Mouse (Mus musculus) embryonic fibroblast, embryonic 13.5 days (primary cell): ENCODE results near the gene Prrt2. TPM values are rescaled to one million over a fixed set of nuclear protein-coding genes. Genes with fewer than 3 reads are reported as not detected.

Source experiments
- H3K27ac ChIP-seq: 2 replicates; pipeline ENCODE4 v1.5.1; 2012; ENCODE audit warnings: low read length, control low read depth, inconsistent platforms; ENCODE audit not compliant: insufficient read depth
- H3K4me1 ChIP-seq: 2 replicates; pipeline ENCODE4 v1.6.1; 2011; ENCODE audit warnings: low read length; ENCODE audit not compliant: control insufficient read depth, insufficient read depth
- H3K4me3 ChIP-seq: 2 replicates; pipeline ENCODE4 v1.5.1; 2011; ENCODE audit warnings: mild to moderate bottlenecking, control low read depth, low read length; ENCODE audit not compliant: insufficient read depth
- CTCF ChIP-seq: IDR thresholded peaks from 2 replicates; pipeline ENCODE4 v1.5.1; 2011; ENCODE audit warnings: mild to moderate bottlenecking, control low read depth, low read length, moderate library complexity, borderline replicate concordance; ENCODE audit not compliant: insufficient read depth
- POLR2A ChIP-seq: IDR thresholded peaks from 2 replicates; pipeline ENCODE4 v1.6.1; 2011; ENCODE audit warnings: low read depth, mild to moderate bottlenecking, control low read depth, low read length, moderate library complexity
- polyA plus RNA-seq: library from polyadenylated mRNA; stranded (reverse); fragments of >200 nt; gene quantifications from 2 replicates; pipeline ENCODE4 v1.2.4, GENCODE M21; 2011; ENCODE audit warnings: low read depth; ENCODE audit not compliant: missing spikeins, insufficient read length

The Prrt2 gene
- polyA plus RNA-seq, 1 experiment = 15.3 TPM

DNA sequence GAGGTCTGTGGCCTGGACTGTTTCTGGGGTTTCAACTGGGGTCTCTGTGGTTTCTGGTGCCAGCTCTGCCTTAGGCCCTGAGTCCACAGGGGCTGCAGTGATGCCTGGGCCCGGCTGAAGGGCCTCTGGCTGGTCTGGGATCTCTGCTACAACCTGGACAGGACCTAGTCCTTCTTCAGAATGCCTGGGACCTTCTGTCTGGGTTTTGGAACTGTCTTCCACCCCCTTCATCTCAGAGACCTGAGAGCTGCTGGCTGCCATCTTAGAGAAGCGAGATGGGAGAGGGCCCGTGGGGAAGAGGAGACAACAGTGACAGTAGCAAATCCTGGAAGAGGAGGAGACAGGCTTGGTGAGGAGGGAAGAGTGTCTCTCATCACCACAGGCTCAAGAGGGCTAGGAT is 980 bp downstream of the Prrt2 start:
- Histone ChIP-seq H3K4me1 (peaks cover 8% of the 10 kb centered on the region; the same call in 1 of the 2 replicates), H3K4me3 (peak overlapping the region; percentile 29), H3K27ac (no peak overlapping the region)
- no peak for TF ChIP-seq POLR2A
- TF ChIP-seq CTCF = no peak

DNA sequence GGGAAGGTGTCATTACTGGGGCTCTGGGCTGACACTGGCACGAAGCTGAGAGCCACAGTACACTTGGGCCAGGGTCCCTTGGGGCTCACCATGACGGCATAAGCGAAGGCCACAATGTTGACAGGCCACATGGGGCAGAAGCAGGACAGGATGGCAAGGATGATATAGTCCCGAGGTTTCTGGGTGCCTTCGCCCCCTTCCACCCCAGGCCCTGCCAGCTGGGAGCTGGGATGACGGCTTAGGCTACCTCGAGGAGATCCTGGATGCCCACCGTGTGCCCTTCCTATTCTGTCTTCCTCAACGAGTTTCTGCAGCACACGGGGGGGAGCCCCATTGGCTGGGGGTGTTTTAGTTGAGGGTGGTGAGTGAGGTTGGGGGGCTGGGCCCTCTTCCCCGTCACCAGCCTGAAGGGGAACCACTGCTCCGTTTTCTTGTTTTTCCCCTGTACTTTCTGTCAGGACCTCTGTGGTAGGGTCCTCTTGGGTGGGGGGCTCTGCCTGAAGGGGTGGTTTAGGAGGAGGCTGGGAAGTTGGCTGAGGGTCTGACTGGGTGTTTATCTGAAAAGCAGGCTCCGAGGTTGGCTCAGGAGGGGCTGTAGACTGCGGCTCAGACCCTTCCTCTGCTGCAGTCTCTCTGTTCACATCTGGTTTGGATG is 1.6 kb downstream of the Prrt2 start:
- Histone ChIP-seq H3K27ac (no peak overlapping the region), H3K4me1 (peaks cover 8% of the 10 kb centered on the region; the same call in 1 of the 2 replicates), H3K4me3 (no peak overlapping the region)
- no peak for TF ChIP-seq POLR2A
- no peak for TF ChIP-seq CTCF

DNA sequence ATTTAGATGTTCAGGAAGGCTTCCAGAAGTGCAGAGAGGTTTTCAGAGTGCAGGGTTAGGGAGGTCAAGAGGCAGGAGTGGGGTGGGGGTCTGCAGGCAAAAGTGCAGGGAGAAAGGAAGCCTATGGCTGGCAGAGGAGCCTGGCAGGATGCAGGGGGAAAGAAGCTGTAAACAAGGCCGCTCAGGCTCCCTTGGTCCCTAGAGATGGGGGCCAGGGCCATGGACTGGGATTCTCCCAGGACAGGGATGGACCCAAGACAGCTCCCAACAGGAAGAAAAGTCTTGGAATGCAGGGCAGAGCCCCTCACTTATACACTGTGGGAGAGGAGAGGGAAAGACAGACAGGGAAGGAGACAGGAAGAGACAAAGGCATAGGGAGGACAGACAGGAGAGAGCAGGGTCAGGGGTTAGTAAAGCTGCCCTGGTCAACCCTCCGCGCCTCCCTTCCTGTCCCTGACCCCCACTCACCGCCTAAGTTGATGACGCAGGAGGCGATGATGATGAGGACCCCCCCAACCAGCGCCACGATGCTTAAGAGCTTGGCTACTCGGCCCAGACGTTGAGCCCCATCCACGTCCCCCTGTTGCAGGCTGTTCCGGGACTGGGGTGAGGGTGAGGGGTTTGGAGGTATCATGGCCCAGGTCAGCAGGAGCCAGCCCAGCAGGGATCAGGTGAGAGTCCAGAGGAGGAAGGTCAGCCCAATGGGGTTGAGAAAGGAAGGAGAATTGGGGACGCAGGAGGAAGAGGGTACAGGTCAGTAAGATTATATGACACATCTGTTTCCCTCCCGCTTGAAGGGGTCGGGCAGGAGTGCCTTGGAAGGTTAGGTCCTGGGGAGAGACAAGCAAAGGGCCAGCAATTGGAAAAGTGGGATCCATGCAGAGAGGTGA is 2.4 kb downstream of the Prrt2 start:
- no peak for TF ChIP-seq CTCF
- no peak for TF ChIP-seq POLR2A
- no peak overlapping the region for H3K27ac ChIP-seq
- H3K4me1 ChIP-seq = peaks cover 7% of the 10 kb centered on the region; the same call in 1 of the 2 replicates
- H3K4me3 ChIP-seq = no peak overlapping the region

DNA sequence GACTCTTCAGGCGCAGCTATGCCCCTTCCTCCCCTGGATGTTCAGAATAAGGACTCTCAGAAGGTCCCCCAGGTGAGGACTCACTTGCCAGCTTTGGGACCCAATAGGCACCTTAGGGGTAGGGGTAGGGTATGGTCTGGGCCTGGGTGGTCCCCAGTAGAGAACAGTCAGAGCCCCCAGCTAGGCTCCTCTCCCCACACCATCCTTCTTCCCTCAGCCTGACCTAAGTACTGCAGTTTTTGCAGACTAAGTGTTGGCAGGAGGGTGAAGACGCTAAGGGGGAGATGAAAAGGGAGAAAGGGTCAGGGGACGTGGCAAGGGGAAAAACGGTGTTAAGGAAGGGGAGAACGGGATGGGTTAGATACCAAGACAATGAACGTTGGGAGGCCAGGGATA is 3.1 kb downstream of the Prrt2 start:
- H3K4me1 ChIP-seq = peaks cover 6% of the 10 kb centered on the region; the same call in 1 of the 2 replicates
- no peak for TF ChIP-seq POLR2A
- TF ChIP-seq CTCF = no peak
- no peak overlapping the region for H3K27ac ChIP-seq
- no peak overlapping the region for H3K4me3 ChIP-seq

DNA sequence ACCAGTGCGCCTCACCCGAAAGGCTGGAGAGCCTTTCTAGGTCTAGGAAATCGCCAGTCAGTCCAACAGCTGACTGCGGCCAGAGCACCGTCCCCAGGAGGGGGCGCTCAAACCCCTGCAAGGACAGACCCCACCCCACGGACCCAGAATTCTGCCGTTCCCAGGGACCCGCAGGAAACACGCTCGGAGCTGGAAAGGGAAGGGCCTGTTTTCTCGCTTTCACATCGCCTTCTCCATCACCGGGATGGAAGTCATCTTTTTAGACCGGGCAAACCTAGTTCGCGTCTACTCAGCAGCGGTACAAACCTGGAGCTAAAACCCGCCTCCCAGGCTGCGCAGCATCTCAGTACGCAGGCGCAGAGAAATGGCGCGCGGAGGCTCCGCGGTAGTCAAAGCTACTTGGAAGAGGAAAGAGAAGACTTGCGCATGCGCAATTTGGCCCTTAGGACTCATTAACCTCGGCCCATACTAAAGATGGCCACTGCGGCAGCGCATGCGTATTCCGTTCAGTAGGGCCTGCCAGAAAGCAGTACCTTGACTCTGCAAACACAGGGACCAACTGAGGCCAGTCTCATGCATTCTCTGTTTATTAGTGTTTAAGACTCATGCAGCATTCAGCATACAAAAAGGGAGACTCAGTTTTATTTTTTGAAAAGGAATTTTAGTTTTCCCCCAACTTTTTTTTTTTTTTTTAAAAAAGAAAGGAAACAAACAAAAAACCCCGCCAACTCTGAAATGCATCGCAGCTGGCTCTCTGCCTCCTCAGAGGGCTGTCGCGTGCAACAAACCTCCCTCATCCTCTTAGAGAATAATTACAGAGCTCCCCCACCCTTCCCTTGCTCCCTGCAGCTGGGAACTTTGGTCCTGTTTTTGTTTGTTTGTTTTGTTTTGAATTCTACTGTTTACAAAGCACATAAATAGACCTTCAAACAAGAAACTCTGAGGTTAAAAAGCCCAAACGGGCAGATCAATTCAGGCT is 3.8 kb downstream of the Prrt2 start, which contains the start of gene Pagr1a:
Pagr1a (minus strand) TSS at position 382 of the 979 bp plus-strand sequence.
- TF ChIP-seq POLR2A (peak; percentile 76), CTCF (peak; percentile 55; the same call in 1 of the 2 replicates)
- Histone ChIP-seq H3K4me3 (peak within 1 kb of the TSS; percentile 73), H3K27ac (peak within 1 kb of the TSS; percentile 85), H3K4me1 (peaks cover 8% of the 10 kb centered on the region)

DNA sequence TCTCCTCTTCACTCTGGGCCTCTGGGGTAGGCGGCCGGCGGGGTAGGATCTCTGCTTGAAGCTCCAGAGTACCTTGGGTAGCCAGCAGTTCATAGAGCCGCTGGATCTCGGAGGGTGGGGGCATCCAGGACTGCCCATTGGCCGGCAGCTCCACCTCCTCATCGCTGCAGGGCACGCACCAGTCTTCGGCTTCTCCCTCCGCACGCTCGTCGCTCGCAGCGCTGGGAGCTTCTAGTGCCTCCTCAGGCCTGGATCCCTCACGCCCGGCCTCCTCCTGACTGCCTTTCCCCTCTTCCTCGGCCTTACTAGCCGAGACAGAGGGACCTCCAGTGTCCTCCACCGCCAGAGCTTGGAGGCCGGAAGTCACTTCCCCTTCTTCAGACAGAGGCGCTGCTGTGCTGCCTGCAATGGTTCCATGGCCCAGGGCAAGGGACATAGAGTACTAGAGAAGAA is 4.5 kb downstream of the Prrt2 start:
- Histone ChIP-seq H3K27ac (peak overlapping the region; percentile 85), H3K4me3 (peak overlapping the region; percentile 73), H3K4me1 (peaks cover 2% of the 10 kb centered on the region; the same call in 1 of the 2 replicates)
- TF ChIP-seq CTCF = no peak
- peak; percentile 87; the same call in 1 of the 2 replicates for TF ChIP-seq POLR2A

DNA sequence TGATC is 4.7 kb downstream of the Prrt2 start, which contains the start of gene Pagr1b:
Pagr1b (minus strand) TSS at position 4 of the 5 bp plus-strand sequence.
- Histone ChIP-seq H3K4me3 (peak within 1 kb of the TSS; percentile 73), H3K27ac (peak within 1 kb of the TSS; percentile 85), H3K4me1 (peaks cover 2% of the 10 kb centered on the region; the same call in 1 of the 2 replicates)
- no peak for TF ChIP-seq CTCF
- TF ChIP-seq POLR2A = no peak

DNA sequence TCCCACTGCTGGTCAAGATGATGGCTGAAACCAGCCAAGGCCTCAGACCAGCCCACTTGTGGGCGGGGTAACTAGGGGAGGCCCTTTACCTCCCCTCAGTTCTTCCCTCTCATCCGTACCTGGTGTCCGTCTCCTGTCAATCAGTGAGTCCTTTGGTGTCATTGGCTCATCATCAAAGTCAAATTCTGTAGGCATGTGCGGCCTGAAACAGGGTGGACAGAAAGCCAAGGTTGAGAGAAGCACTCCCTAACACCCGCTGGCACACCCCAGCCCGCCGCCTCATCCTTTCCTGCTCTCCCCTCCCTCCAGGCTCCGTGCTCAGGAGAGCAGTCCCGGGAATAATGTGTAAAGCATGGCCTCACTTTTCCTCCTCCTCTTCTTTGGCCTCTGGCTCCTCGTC is 4.9 kb downstream of the Prrt2 start:
- H3K4me3 ChIP-seq = peak overlapping the region; percentile 73
- H3K27ac ChIP-seq = peak overlapping the region; percentile 85
- peaks cover 2% of the 10 kb centered on the region; the same call in 1 of the 2 replicates for H3K4me1 ChIP-seq
- TF ChIP-seq CTCF (no peak), POLR2A (no peak; the same call in 1 of the 2 replicates)

DNA sequence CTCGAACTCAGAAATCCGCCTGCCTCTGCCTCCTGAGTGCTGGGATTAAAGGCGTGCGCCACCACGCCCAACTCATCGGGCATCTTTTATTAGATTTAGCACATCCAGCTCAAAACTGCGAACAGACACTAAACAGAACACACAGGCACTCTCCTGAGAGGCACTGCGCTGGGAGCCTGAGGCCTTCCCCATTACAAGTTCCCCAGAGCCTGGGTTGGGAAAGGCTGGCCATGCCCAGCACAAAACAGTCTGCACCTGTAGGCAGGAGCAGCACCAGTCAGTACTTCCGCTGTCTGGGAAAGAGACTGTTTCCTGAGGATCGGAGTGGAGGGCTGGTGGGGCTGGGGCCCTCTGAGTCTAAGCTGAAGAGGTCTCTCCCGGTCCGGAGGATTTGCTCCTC is 6.0 kb downstream of the Prrt2 start:
- Histone ChIP-seq H3K27ac (no peak overlapping the region), H3K4me1 (peaks cover 2% of the 10 kb centered on the region; the same call in 1 of the 2 replicates), H3K4me3 (no peak overlapping the region)
- TF ChIP-seq POLR2A (no peak), CTCF (no peak)
